Mouse (Mus musculus): ENCODE measurements around the gene Unc119b. TPM values are rescaled to one million over a fixed set of nuclear protein-coding genes. Genes with fewer than 3 reads are reported as not detected.
A peak's percentile ranks its signal among the peaks of the same experiment; 100 is the strongest.
"Not testable (repeated sequence)": the region's sequence is repeated elsewhere in the genome, so short reads cannot be mapped to it uniquely, and the experiment has no call there.

The Unc119b gene
- polyA plus RNA-seq, 1 experiment from 2014 or later = 17.5 TPM

DNA sequence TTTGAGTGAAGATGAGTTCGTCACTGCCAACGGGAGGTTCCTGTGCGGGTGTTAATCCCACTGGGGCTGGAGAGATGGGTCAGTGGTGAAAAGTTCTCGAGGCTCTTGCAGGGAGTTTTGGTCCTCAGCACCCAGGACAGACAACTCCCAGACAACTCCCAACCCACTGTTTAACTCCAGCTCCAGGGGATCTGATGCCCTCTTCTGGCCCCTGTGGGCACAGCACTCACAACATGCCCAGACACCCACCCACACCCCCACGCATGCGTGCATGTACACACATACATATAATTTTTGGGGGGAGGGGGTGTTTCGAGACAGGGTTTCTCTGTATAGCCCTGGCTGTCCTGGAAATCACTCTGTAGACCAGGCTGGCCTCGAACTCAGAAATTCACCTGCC is 28.8 kb upstream of the Unc119b start:
- no peak overlapping the region for H3K4me2 ChIP-seq (ENCODE audit: low read length)
- no peaks in the 10 kb centered on the region for H3K27me3 ChIP-seq (ENCODE audit: control insufficient read depth, insufficient read depth, low read length)
- H3K4me1 ChIP-seq (ENCODE audit: control insufficient read depth in 2 of 2, insufficient read depth in 2 of 2, low read length in 2 of 2) = peaks cover 19 to 22% of the 10 kb centered on the region in 2 experiments
- 39% methylated on average over 8 of the region's 8 CpGs for WGBS
- ATAC-seq (ENCODE audit: insufficient number of reproducible peaks, insufficient read depth, low FRiP score, low read depth) = no peak
- no peaks in the 10 kb centered on the region for H3K9me3 ChIP-seq (ENCODE audit: control insufficient read depth, low read length)
- no peak overlapping the region for H3K4me3 ChIP-seq (ENCODE audit: control insufficient read depth in 1 of 2, insufficient read depth in 1 of 2, low read depth in 1 of 2, low read length in 2 of 2)
- no peak overlapping the region for H3K9ac ChIP-seq (ENCODE audit: low read length)
- no peaks in the 10 kb centered on the region for H3K36me3 ChIP-seq (ENCODE audit: control insufficient read depth, insufficient read depth, low read length)
- no peak overlapping the region for H3K27ac ChIP-seq (replicated peaks in 1 of 2; ENCODE audit: control insufficient read depth in 1 of 2, insufficient read depth in 1 of 2, low read depth in 2 of 2, low read length in 2 of 2)

- not testable (repeated sequence) for H3K9me3 ChIP-seq (ENCODE audit: control insufficient read depth, low read length); H3K9ac ChIP-seq (ENCODE audit: low read length); H3K4me3 ChIP-seq (ENCODE audit: control insufficient read depth in 1 of 2, insufficient read depth in 1 of 2, low read depth in 1 of 2, low read length in 2 of 2); H3K27ac ChIP-seq (replicated peaks in 1 of 2; ENCODE audit: control insufficient read depth in 1 of 2, insufficient read depth in 1 of 2, low read depth in 2 of 2, low read length in 2 of 2); ATAC-seq (ENCODE audit: insufficient number of reproducible peaks, insufficient read depth, low FRiP score, low read depth); H3K4me2 ChIP-seq (ENCODE audit: low read length); H3K27me3 ChIP-seq (ENCODE audit: control insufficient read depth, insufficient read depth, low read length); H3K36me3 ChIP-seq (ENCODE audit: control insufficient read depth, insufficient read depth, low read length)
- 56% methylated on average over 1 of the region's 1 CpGs for WGBS
- H3K4me1 ChIP-seq (ENCODE audit: control insufficient read depth in 2 of 2, insufficient read depth in 2 of 2, low read length in 2 of 2) = peaks cover 16 to 22% of the 10 kb centered on the region in 2 experiments
Measured at GRCm38 (mm10) chr5:115161940-115162279, 27.1 kb upstream of the Unc119b start.

- 42% methylated on average over 13 of the region's 13 CpGs for WGBS
- H3K4me1 ChIP-seq (ENCODE audit: control insufficient read depth in 2 of 2, insufficient read depth in 2 of 2, low read length in 2 of 2) = peaks cover 14 to 22% of the 10 kb centered on the region in 2 experiments
- H3K4me2 ChIP-seq (ENCODE audit: low read length) = no peak overlapping the region
- H3K27me3 ChIP-seq (ENCODE audit: control insufficient read depth, insufficient read depth, low read length) = no peaks in the 10 kb centered on the region
- H3K36me3 ChIP-seq (ENCODE audit: control insufficient read depth, insufficient read depth, low read length) = no peaks in the 10 kb centered on the region
- peak overlapping the region in 1 of 2 experiments; percentile 41; a peak in 1 of 4 replicates for H3K27ac ChIP-seq (replicated peaks in 1 of 2; ENCODE audit: control insufficient read depth in 1 of 2, insufficient read depth in 1 of 2, low read depth in 2 of 2, low read length in 2 of 2)
- H3K4me3 ChIP-seq (ENCODE audit: control insufficient read depth in 1 of 2, insufficient read depth in 1 of 2, low read depth in 1 of 2, low read length in 2 of 2) = no peak overlapping the region
- ATAC-seq (ENCODE audit: insufficient number of reproducible peaks, insufficient read depth, low FRiP score, low read depth) = no peak
- 0 out of 2 replicates have a peak overlapping the region, but pooled peaks have one; percentile 36 for H3K9ac ChIP-seq (ENCODE audit: low read length)
- H3K9me3 ChIP-seq (ENCODE audit: control insufficient read depth, low read length) = no peaks in the 10 kb centered on the region
Measured at GRCm38 (mm10) chr5:115161064-115161939, 26.5 kb upstream of the Unc119b start.

- Histone ChIP-seq H3K36me3 (ENCODE audit: control insufficient read depth, insufficient read depth, low read length) (no peaks in the 10 kb centered on the region), H3K9ac (ENCODE audit: low read length) (no peak overlapping the region), H3K4me1 (ENCODE audit: control insufficient read depth in 2 of 2, insufficient read depth in 2 of 2, low read length in 2 of 2) (peaks cover 15 to 23% of the 10 kb centered on the region in 2 experiments), H3K27ac (replicated peaks in 1 of 2; ENCODE audit: control insufficient read depth in 1 of 2, insufficient read depth in 1 of 2, low read depth in 2 of 2, low read length in 2 of 2) (no peak overlapping the region), H3K9me3 (ENCODE audit: control insufficient read depth, low read length) (no peaks in the 10 kb centered on the region), H3K4me3 (ENCODE audit: control insufficient read depth in 1 of 2, insufficient read depth in 1 of 2, low read depth in 1 of 2, low read length in 2 of 2) (no peak overlapping the region), H3K27me3 (ENCODE audit: control insufficient read depth, insufficient read depth, low read length) (no peaks in the 10 kb centered on the region), H3K4me2 (ENCODE audit: low read length) (no peak overlapping the region)
- ATAC-seq (ENCODE audit: insufficient number of reproducible peaks, insufficient read depth, low FRiP score, low read depth) = no peak
- WGBS = 76% methylated on average over 6 of the region's 6 CpGs
Measured at GRCm38 (mm10) chr5:115160655-115161054, 25.9 kb upstream of the Unc119b start.

DNA sequence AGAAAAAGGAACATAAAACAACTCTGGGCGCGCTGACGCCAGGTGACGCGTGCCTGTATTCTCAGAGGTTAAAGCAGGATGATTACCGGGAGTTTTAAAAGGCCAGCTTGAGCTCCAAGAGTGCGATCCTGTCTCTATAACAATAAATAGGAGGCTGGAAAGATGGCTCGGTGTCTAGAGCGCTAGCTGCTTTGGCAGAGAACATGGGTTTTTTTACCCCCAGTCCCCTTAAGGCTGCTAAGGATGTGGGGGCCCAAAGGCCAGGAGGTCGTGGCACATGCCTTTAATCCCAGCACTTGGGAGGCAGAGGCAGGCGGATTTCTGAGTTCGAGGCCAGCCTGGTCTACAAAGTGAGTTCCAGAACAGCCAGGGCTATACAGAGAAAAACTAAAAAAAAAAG is 24.4 kb upstream of the Unc119b start:
- Histone ChIP-seq H3K36me3 (ENCODE audit: control insufficient read depth, insufficient read depth, low read length) (no peaks in the 10 kb centered on the region), H3K4me1 (ENCODE audit: control insufficient read depth in 2 of 2, insufficient read depth in 2 of 2, low read length in 2 of 2) (peaks cover 27 to 38% of the 10 kb centered on the region in 2 experiments), H3K4me2 (ENCODE audit: low read length) (peak overlapping the region; percentile 83), H3K4me3 (ENCODE audit: control insufficient read depth in 1 of 2, insufficient read depth in 1 of 2, low read depth in 1 of 2, low read length in 2 of 2) (peak overlapping the region; percentile 80 to 99), H3K9ac (ENCODE audit: low read length) (peak overlapping the region; percentile 85), H3K27me3 (ENCODE audit: control insufficient read depth, insufficient read depth, low read length) (no peaks in the 10 kb centered on the region), H3K9me3 (ENCODE audit: control insufficient read depth, low read length) (no peaks in the 10 kb centered on the region), H3K27ac (replicated peaks in 1 of 2; ENCODE audit: control insufficient read depth in 1 of 2, insufficient read depth in 1 of 2, low read depth in 2 of 2, low read length in 2 of 2) (peak overlapping the region; percentile 97)
- 43% methylated on average over 12 of the region's 12 CpGs for WGBS
- no peak for ATAC-seq (ENCODE audit: insufficient number of reproducible peaks, insufficient read depth, low FRiP score, low read depth)

DNA sequence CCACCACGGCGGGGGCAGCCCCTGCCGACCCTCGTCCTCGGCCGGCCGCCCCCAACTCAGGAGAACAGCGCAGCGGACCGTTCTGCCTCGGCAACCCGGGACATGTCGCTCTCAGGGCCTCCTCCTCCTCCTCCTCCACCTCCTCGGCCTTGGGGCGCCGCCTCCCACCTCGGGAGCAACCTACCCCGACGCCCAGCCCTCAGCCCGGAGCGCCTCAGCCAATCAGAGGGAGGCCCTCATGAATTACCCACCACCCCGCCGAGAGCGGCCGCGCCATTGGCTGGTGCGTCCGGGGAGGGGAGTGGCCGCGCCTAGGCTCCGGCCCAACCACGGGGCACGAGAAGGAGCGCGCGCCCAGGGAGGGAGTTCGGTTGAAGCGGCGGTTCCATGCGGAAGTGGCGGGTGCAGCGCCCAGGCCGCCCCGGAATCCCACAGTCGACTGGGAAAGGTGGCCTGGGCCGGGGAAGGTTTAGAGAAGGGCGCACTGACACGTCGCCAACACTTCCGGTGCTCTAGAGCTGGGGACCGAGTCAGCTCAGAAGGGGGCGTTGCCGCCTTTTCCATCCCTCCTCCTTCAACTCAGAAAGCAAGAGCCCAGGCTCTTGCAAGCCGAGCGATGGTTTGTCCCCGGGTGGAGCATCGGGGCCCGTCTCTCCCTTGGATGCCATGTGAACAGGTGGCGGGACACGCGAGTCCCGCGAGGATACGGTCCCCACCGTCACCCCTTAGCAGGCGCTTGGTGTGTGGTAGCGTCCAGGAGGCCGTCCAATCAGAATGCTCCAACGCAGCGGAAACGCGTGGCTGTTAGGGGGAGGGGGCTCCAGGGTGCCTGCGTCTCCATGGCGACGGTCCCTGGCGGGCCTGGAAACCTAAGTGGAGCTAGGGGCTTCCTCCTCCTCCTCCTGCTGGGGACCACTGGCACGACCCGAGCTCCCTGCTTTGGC is 23.5 kb upstream of the Unc119b start, which contains the start of gene Mlec:
TSS of gene Mlec (minus strand) at position 140 of the 944 bp plus-strand sequence.
- H3K27ac ChIP-seq (replicated peaks in 1 of 2; ENCODE audit: control insufficient read depth in 1 of 2, insufficient read depth in 1 of 2, low read depth in 2 of 2, low read length in 2 of 2) = peak within 1 kb of the TSS; percentile 97
- H3K4me1 ChIP-seq (ENCODE audit: control insufficient read depth in 2 of 2, insufficient read depth in 2 of 2, low read length in 2 of 2) = peaks cover 29 to 46% of the 10 kb centered on the region in 2 experiments
- H3K36me3 ChIP-seq (ENCODE audit: control insufficient read depth, insufficient read depth, low read length) = no peaks in the 10 kb centered on the region
- peak; percentile 98 for ATAC-seq (ENCODE audit: insufficient number of reproducible peaks, insufficient read depth, low FRiP score, low read depth)
- H3K9ac ChIP-seq (ENCODE audit: low read length) = peak within 1 kb of the TSS; percentile 98
- no peaks in the 10 kb centered on the region for H3K9me3 ChIP-seq (ENCODE audit: control insufficient read depth, low read length)
- H3K4me2 ChIP-seq (ENCODE audit: low read length) = peak within 1 kb of the TSS; percentile 83
- no peaks in the 10 kb centered on the region for H3K27me3 ChIP-seq (ENCODE audit: control insufficient read depth, insufficient read depth, low read length)
- under 1% methylated on average over 77 of the region's 78 CpGs for WGBS
- H3K4me3 ChIP-seq (ENCODE audit: control insufficient read depth in 1 of 2, insufficient read depth in 1 of 2, low read depth in 1 of 2, low read length in 2 of 2) = peak within 1 kb of the TSS; percentile 98 to 99

DNA sequence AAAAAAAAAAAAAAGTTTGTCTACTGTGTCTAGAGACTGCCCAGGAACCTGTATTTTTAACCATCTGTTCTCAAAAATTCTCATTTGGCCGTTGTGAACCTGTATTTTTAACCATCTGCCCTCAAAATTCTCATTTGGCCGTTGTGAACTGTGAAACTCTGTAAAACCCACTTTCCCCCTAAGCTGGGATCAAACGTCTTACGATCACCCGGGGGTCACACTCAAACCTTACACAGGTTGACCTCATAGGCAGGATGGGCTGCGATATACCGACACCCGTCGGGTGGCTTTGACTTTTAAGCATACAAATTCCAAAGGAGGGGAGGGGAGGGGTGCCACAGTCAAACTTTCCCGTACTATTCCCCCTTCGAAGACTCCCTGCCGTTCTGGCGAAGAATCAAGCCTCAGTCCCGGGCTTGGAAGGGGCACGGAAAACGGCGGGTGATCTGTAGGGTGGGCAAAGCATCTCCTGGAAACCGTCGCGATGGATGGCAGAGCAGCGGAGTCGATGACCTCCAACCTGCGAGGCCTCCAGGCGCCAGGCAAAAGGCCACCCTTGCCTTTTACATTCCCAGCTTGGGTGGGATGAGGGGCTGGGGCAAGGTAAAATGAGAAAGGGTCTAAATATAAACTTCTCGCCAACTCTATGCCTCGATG is 22.3 kb upstream of the Unc119b start:
- Histone ChIP-seq H3K4me2 (ENCODE audit: low read length) (peak overlapping the region; percentile 83), H3K36me3 (ENCODE audit: control insufficient read depth, insufficient read depth, low read length) (no peaks in the 10 kb centered on the region), H3K4me3 (ENCODE audit: control insufficient read depth in 1 of 2, insufficient read depth in 1 of 2, low read depth in 1 of 2, low read length in 2 of 2) (peak overlapping the region; percentile 98 to 99), H3K4me1 (ENCODE audit: control insufficient read depth in 2 of 2, insufficient read depth in 2 of 2, low read length in 2 of 2) (peaks cover 35 to 58% of the 10 kb centered on the region in 2 experiments), H3K27ac (replicated peaks in 1 of 2; ENCODE audit: control insufficient read depth in 1 of 2, insufficient read depth in 1 of 2, low read depth in 2 of 2, low read length in 2 of 2) (peak overlapping the region; percentile 15 to 97; a peak in 3 of 4 replicates), H3K9ac (ENCODE audit: low read length) (peak overlapping the region; percentile 98), H3K9me3 (ENCODE audit: control insufficient read depth, low read length) (no peaks in the 10 kb centered on the region), H3K27me3 (ENCODE audit: control insufficient read depth, insufficient read depth, low read length) (no peaks in the 10 kb centered on the region)
- WGBS = 1% methylated on average over 26 of the region's 26 CpGs
- ATAC-seq (ENCODE audit: insufficient number of reproducible peaks, insufficient read depth, low FRiP score, low read depth) = no peak

All from heart, embryonic 14.5 days (tissue).